Mouse (Mus musculus): ENCODE results near the gene Cybb.
"Not testable (repeated sequence)": the region's sequence is repeated elsewhere in the genome, so short reads cannot be mapped to it uniquely, and the experiment has no call there.

Gene Cybb

GRCm38 (mm10) chrX:9487671-9488070 is at the start of gene Cybb:
TSS of gene Cybb (minus strand) at chrX:9487771.
- no peak for DNase-seq (ENCODE audit: low spot score)

GRCm38 (mm10) chrX:9536881-9537280 is 49.3 kb upstream of the Cybb start:
- DNase-seq (ENCODE audit: low spot score) = no peak

GRCm38 (mm10) chrX:9519969-9520368 is 32.4 kb upstream of the Cybb start:
- peak; percentile 22 for DNase-seq (ENCODE audit: low spot score)

DNA sequence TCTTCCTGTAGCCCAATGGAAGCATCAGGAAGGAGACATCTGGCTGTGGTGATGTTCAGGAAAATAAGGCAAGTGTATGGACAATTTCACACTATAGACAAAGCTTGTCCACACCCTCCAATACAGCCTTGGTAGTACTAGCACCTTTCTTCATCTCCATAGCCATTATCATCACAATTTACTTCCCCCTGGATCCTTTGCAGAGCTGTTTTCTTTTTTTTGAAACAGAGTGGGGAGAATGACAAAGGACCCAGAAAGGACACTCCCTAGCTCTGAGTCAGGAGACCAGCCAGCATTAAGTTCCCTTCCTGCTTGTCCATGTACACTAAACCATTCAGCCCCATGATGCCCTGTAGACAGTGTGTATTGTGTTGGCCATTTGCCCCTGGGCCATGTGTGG is 30.0 kb upstream of the Cybb start:
- not testable (repeated sequence) for DNase-seq (ENCODE audit: low spot score)

GRCm38 (mm10) chrX:9475036-9475435 is 12.5 kb downstream of the Cybb start:
- DNase-seq (ENCODE audit: low spot score) = not testable (repeated sequence)

GRCm38 (mm10) chrX:9474440-9474839 is 13.1 kb downstream of the Cybb start:
- no peak for DNase-seq (ENCODE audit: low spot score)

DNA sequence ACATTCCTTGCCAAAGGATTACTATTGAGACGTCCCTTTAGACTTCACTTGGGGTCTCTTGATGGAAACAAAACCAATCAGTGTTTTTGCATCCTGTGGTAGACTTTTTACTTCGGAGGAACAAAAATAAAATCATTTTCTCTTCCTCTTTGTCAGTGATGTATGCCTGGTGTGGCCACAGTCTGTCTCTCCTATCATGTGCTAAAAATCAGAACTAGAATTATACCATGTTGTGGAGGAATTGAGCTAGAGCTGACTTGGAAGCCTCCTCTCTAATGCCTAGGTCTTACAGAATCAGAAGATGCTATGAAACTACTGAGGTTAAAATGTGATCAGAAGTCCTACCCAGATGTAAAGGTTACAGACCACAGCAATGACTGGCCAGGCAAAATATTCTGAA is 13.8 kb downstream of the Cybb start:
- DNase-seq (ENCODE audit: low spot score) = no peak

DNA sequence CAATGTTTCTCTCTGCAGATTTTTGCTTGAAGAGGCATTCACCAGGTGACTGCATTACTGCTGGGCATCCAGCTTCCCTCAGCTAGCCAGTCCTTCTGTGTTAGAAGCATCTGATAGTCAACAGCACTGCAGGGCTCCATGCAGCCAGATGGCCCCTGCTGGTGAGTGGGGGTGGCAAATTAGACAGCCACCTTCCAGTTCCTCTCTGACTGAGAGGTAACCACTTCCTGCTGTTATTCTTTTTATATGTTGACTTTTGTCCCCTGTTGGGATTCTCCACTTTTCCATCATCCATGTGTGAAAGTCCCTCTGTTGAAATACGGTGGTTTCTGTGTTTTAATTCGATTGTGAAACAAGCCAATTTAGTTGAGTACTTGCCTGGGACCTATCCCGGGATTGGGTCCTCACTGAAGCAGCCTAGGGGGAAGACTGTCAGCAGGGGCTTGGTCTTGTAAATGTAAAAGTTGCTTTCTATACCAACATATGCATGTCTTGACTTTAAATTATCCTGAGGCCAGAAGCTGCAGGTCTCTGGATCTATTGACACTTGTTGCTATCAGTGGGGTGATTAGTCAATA is 16.7 kb downstream of the Cybb start:
- DNase-seq (ENCODE audit: low spot score) = no peak

DNA sequence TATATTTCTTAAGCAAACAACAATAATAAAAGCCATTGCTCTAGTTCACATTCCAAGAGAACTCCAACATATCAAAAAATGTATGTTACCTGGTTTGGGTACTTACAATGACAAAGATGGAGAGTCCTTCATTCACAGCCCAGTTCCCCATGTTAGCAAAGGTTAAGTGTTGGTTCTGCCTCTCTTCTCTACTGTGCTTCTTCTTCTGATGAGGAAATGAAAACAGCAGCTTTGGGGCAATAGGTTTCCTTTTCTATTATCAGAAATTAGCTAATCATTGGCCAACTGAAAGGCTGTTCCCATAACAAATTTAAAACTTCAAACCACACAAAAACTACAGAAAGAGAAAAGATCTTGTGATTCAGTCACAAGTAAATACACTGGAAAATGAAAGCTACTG is 18.5 kb downstream of the Cybb start:
- no peak for DNase-seq (ENCODE audit: low spot score)

GRCm38 (mm10) chrX:9467020-9467419 is 20.6 kb downstream of the Cybb start:
- DNase-seq (ENCODE audit: low spot score) = no peak

- DNase-seq (ENCODE audit: low spot score) = no peak
These were observed 21.7 kb downstream of the Cybb start for GRCm38 (mm10) chrX:9465890-9466289.

DNA sequence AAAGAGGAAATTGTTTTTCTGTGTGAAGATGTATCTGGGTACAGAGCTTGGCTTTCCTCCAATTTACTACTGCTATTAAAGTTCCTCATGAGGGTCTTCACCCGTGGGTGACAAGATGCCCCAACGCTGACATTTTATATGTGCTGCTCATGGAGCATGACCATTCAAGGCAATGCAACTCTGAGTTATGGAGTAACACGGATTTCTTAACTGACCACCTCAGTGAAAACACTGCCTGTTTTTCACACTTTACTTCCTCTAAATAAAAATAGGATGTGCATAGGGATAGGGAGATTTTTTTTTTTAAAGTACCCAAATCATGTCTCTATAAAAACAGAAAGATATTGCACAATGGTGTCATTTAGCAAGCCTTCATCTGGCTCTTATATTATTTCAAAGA is 24.9 kb downstream of the Cybb start:
- no peak for DNase-seq (ENCODE audit: low spot score)

DNA sequence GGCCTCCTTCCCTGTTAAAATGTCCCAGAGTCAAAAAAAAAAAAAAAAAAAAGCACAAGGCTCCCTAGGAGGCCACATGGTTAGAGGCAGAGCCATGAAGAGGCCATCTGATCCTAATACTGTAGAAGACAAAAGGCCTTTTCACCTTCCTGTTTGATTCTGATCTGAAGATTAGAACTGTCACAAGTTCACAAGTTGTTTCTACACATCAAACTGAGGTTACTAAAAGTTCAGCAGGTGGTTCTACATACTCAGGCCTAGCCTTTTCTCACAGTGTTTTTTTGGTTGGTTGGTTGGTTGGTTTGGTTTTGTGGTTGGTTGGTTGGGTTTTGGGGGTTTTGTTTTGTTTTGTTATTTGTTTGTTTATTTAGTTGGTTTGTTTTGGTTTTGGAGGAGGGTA is 26.2 kb downstream of the Cybb start:
- DNase-seq (ENCODE audit: low spot score) = no peak

GRCm38 (mm10) chrX:9460387-9460930 is 27.1 kb downstream of the Cybb start:
- DNase-seq (ENCODE audit: low spot score) = no peak

GRCm38 (mm10) chrX:9452375-9452774 is 35.2 kb downstream of the Cybb start:
- DNase-seq (ENCODE audit: low spot score) = no peak

- DNase-seq (ENCODE audit: low spot score) = no peak
These were observed 40.3 kb downstream of the Cybb start for GRCm38 (mm10) chrX:9447284-9447683.

GRCm38 (mm10) chrX:9441102-9441501 is 46.5 kb downstream of the Cybb start:
- DNase-seq (ENCODE audit: low spot score) = no peak

DNA sequence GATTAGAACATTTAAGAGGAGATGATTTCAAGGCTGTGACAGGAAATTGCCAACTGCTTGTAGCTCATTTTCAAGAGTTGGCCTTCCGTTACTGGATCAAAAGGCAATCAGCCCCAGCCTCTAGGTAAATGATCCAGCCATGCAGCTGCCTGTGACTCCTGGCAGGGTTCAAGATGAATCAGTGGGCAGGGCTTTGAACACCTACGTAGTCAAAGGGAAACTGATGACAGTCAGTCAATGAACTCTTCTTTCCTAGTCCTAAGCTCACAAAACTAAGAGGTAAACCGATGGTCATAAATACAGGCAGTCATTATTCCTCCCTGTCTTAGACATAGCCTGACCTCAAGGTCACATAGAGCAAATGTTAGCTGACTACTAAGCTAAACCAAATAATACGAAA is 47.0 kb downstream of the Cybb start:
- DNase-seq (ENCODE audit: low spot score) = no peak

DNA sequence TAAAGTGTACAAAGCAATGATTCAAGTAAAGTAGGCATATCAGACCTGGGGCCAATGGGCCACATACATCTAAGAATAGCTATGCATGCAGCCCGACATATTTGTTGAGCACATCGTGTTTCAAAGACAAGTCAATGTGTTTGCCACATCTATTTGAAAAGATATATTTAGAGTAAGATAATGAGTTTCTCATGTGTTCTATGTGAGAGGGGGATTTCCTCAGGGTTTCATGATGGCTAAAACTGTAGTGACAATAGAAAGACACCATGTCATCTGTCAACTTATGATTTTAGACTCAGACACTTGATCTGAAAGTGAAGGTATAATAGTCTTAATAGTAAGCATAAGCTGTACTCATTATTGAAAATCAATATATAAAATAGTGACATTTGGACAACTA is 48.3 kb downstream of the Cybb start:
- no peak for DNase-seq (ENCODE audit: low spot score)

DNA sequence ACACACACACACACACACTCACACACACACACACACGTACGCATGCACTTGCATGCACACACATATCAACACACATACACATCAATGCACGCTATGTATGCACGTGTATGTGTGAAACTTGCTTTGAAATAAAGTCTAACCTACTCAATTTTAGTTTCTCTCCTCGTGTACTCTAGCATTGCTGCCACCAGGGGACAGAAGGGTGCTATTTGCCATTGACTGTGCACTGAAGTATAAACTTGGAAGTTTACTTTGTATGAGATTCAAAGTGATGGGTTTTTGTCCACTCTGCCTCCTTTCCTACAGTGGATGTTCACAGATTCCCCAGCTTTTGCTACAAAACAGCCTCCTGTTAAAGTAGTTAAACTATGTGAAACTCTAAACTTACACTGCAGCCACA is 73.7 kb downstream of the Cybb start:
- DNase-seq (ENCODE audit: low spot score) = no peak
